Mouse (Mus musculus) spleen, adult 2 months (tissue): Measurements from ENCODE around the gene Slc6a6. TPM values are rescaled to one million over a fixed set of nuclear protein-coding genes. Genes with fewer than 3 reads are reported as not detected.

Source experiments
- DNase-seq, 2 experiments: peaks; one replicate each; pipeline versions ENCODE4 v3.0.0 to v3.0.0-alpha.2; 2012 to 2021; ENCODE audit warnings: low spot score in 2 of 2, low read depth in 1 of 2
- H3K27ac ChIP-seq: fragments of 200-500 bp; 2 replicates; pipeline ENCODE4 v1.5.1; 2012; ENCODE audit warnings: low read length, inconsistent platforms; ENCODE audit not compliant: insufficient read depth
- H3K27me3 ChIP-seq: fragments of 200-500 bp; 2 replicates; pipeline ENCODE4 v1.6.1; 2012; ENCODE audit warnings: mild to moderate bottlenecking, moderate library complexity, low read length, inconsistent platforms; ENCODE audit not compliant: control insufficient read depth, insufficient read depth
- H3K36me3 ChIP-seq: fragments of 200-500 bp; 2 replicates; pipeline ENCODE4 v1.6.1; 2012; ENCODE audit warnings: mild to moderate bottlenecking, low read length, inconsistent platforms; ENCODE audit not compliant: control insufficient read depth, insufficient read depth
- H3K4me1 ChIP-seq: fragments of 200-500 bp; 2 replicates; pipeline ENCODE4 v1.6.1; 2011; ENCODE audit warnings: inconsistent platforms; ENCODE audit not compliant: control insufficient read depth, insufficient read depth, insufficient read length
- H3K4me3 ChIP-seq: fragments of 200-500 bp; 2 replicates; pipeline ENCODE4 v1.5.1; 2011; ENCODE audit warnings: mild to moderate bottlenecking, inconsistent platforms; ENCODE audit not compliant: insufficient read depth, insufficient read length; ENCODE audit errors: extremely low read depth
- CTCF ChIP-seq: fragments of 200-500 bp; IDR thresholded peaks from 2 replicates; pipeline ENCODE4 v1.5.1; 2011; ENCODE audit warnings: mild to moderate bottlenecking, inconsistent platforms; ENCODE audit not compliant: insufficient read depth, insufficient read length, insufficient replicate concordance; ENCODE audit errors: extremely low read depth
- POLR2A ChIP-seq: fragments of 200-500 bp; IDR thresholded peaks from 2 replicates; pipeline ENCODE4 v1.6.1; 2011; ENCODE audit warnings: low read depth, low read length, inconsistent platforms
- WGBS: fragments of 180-500 bp; shearing (Covaris S2); methylation state at CpG from one replicate; pipeline ENCODE4 v1.1.7; 2018; 5-methylcytosine and 5-hydroxymethylcytosine counted together
- polyA plus RNA-seq: library from polyadenylated mRNA; depleted of rRNA; stranded (reverse); fragments of >200 nt; gene quantifications from 2 replicates; pipeline ENCODE4 v1.2.3, GENCODE M21; 2012

Slc6a6 gene
- polyA plus RNA-seq, 1 experiment: 76.1 TPM

DNA sequence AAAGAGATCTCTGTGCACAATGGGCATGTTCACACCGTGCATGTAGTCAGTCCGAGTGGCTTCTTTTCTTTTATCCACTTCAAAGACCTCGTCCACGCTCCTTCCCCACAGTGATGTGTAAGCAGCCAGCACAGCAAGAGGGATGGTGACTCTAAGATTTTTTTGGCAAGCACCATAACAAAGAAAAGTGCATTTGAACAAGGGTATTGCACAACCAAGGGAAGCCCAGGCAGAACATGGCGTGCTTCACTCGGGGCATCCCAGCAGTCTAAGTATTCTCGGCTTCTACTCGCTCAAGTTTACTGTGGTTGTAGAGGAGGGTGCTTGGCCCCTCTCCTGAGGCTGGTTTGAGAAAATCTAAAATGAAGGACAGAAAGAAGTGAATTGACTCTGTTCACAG is 59.1 kb downstream of the Slc6a6 start:
- no peak for TF ChIP-seq CTCF
- TF ChIP-seq POLR2A: no peak
- H3K4me3 ChIP-seq: no peak overlapping the region
- H3K27ac ChIP-seq: no peak overlapping the region
- no peaks in the 10 kb centered on the region for H3K27me3 ChIP-seq
- H3K36me3 ChIP-seq: peaks cover 27% of the 10 kb centered on the region
- 92% methylated on average over 8 of the region's 8 CpGs for WGBS
- no peak for DNase-seq
- H3K4me1 ChIP-seq: peaks cover under 1% of the 10 kb centered on the region; the same call in 1 of the 2 replicates

DNA sequence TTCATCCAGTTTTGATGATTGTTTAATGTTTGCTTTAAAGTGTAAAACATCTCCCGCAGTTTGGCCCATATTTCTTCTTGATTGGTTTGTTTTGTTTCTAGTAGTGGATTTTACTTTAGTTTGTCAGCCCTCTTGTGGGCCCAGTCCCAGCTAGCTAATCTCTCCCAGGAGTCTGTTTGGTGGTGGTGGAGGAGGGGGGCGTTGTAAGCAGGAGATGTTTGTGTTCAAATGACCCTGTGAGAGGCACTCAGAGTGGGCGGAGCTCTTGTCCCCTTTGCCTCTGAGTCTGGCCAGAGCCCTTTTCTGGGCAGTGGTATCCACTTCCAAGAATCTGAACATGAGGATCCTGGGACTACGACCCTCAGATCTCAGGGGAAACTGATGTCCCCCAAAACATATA is 60.0 kb downstream of the Slc6a6 start:
- Histone ChIP-seq H3K27ac (no peak overlapping the region), H3K4me3 (no peak overlapping the region), H3K36me3 (peaks cover 24% of the 10 kb centered on the region), H3K27me3 (no peaks in the 10 kb centered on the region), H3K4me1 (no peaks in the 10 kb centered on the region)
- TF ChIP-seq POLR2A: no peak
- no peak for TF ChIP-seq CTCF
- no peak for DNase-seq
- WGBS: 94% methylated on average over 4 of the region's 4 CpGs

DNA sequence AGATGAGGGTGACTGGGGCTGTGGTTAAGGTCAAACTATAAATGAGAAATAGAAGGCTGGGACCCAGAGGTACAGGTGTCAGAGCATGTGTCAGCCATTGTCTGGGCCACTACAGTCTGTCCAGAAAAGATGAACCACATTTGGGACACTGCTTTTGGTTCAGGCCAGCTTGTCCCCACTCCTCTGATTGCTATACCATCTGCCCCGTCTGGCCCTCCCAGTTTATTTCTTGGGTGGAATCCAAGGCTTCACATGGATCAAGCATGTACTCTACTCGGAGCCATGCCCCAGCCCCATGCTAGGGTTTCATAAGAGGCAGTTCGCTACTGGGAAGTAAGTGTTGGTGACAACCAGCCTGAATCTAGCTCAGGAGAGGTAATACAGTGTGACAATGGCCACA is 61.4 kb downstream of the Slc6a6 start:
- TF ChIP-seq CTCF (no peak), POLR2A (no peak)
- 89% methylated on average over 3 of the region's 3 CpGs for WGBS

DNA sequence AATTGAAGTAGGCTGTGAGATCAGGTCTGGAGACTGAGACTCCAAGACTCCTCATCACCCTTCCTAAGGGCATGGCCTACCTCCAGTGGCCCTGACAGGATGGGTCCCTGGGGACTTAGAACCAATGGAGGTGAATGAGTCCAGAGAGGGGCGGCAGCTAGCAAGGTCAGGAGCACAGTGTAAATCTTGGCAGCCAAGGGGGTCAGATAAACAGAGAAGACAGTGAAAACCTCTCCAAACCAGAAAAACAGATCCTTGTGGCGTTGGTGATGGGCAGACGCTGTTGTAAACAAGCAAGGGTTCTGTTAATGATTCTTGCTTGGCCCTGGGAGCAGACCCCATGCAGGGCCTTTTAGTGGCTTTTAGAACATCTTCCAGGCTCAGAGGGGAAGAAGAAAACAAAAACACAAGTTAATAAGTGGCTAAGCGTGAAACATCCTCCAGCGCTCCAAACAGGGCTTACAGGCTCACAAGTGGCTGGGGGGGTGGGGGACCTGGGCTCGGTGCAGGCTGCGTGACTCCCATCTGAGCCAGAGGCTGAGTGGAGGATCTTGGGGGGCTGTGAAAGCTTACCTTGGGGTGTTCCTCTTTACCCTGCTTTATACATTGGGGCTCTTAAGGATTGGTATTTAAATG is 62.2 kb downstream of the Slc6a6 start:
- TF ChIP-seq POLR2A (no peak), CTCF (no peak)
- H3K4me3 ChIP-seq: no peak overlapping the region
- no peak for DNase-seq
- 96% methylated on average over 7 of the region's 7 CpGs for WGBS
- peaks cover 30% of the 10 kb centered on the region for H3K36me3 ChIP-seq
- H3K27ac ChIP-seq: no peak overlapping the region
- no peaks in the 10 kb centered on the region for H3K4me1 ChIP-seq
- H3K27me3 ChIP-seq: no peaks in the 10 kb centered on the region

More for the DNA sequence above, 61.4 kb downstream of the Slc6a6 start:
- Histone ChIP-seq H3K36me3 (peaks cover 24% of the 10 kb centered on the region), H3K27ac (no peak overlapping the region), H3K4me1 (no peaks in the 10 kb centered on the region), H3K27me3 (no peaks in the 10 kb centered on the region), H3K4me3 (no peak overlapping the region)
- no peak for DNase-seq

DNA sequence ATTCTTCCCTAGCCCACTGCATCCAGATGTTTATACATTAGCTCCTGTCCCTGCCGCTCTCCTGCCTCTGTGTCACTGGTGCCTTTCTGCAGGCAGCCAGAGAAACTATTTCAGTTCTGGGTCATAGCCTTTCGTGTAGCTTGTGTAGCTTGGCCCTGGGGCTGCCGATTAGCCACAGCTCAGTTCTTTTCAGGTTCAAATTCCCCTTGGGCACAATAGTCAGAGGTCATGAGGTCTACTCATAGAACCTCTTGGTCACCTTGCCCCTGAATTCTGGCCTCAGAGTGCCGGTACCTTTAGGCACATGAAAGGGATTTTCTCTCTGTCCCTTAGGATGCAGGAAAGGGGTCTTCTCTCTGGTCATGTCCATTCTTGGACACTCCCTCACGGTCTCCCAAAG is 62.9 kb downstream of the Slc6a6 start:
- WGBS: 96% methylated on average over 5 of the region's 5 CpGs

DNA sequence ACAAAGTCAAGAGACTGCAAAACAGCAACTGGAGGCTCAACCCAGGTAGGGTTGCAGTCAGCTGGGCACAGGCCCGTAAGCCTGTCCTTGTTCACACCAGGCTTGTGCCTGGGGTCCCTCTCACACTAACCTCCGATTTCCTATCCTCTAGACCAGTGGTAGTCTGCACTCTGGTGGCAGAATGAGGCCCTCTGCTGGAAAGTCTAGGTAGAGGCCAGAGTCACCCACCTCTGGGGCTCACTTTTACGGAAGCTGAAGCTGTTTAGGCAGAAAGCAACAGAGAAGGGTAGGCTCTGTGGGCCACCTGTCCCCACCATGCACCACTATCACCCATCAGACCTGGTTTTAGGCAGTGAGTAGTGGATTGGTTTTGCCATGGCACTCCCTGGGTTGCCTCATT is 67.1 kb downstream of the Slc6a6 start:
- no peak overlapping the region for H3K4me3 ChIP-seq
- H3K27me3 ChIP-seq: no peaks in the 10 kb centered on the region
- TF ChIP-seq CTCF (no peak), POLR2A (no peak)
- no peak for DNase-seq
- WGBS: 92% methylated on average over 3 of the region's 3 CpGs
- no peak overlapping the region for H3K27ac ChIP-seq
- H3K4me1 ChIP-seq: no peaks in the 10 kb centered on the region
- peaks cover 43% of the 10 kb centered on the region for H3K36me3 ChIP-seq

More for the DNA sequence above, 62.9 kb downstream of the Slc6a6 start:
- H3K4me1 ChIP-seq: no peaks in the 10 kb centered on the region
- H3K27me3 ChIP-seq: no peaks in the 10 kb centered on the region
- no peak overlapping the region for H3K27ac ChIP-seq
- no peak for TF ChIP-seq CTCF
- TF ChIP-seq POLR2A: no peak
- H3K4me3 ChIP-seq: no peak overlapping the region
- no peak for DNase-seq
- H3K36me3 ChIP-seq: peaks cover 34% of the 10 kb centered on the region

DNA sequence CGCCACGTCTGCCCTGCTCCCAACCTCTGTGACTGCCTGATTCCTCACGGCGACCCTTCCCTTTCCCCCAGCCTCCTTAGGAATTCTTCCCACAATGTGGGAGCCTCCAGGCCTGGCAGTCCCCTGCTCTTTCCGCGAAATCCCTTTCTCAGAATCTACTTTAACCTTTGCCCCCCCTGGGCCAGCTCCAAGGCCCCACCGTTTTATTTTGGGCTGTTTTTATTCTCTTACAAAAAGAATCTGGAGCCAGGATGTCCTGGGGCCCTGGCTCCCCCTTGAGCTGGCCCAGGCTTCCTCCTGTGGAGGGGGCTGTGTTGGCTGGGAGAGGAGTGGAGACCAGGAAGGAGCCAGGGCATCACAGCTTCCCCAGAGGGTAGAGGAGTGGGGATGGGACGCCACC is 69.0 kb downstream of the Slc6a6 start:
- Histone ChIP-seq H3K4me3 (no peak overlapping the region), H3K4me1 (no peaks in the 10 kb centered on the region), H3K27me3 (no peaks in the 10 kb centered on the region), H3K27ac (no peak overlapping the region), H3K36me3 (peaks cover 51% of the 10 kb centered on the region)
- WGBS: 85% methylated on average over 8 of the region's 8 CpGs
- no peak for TF ChIP-seq CTCF
- no peak for TF ChIP-seq POLR2A
- DNase-seq: no peak

DNA sequence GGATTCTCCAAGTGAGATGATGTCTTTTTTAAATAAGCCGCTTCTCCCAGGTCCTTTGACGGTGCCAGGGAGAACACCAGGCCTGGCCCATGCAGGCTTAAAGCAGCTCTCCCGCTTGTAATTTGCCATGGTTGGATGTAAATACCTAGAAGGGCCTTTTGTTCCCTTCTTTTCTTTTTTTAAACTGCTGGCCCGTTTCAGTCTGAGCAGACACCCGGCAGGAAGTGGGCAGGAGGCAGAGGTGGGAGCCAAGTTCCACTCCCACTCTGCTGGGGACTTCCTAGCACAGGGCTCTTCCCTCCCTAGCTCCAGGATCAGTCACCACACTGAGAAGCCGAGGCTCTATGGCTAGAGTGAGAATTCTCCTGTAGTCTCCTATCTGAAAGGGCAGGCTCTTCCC is 70.2 kb downstream of the Slc6a6 start:
- Histone ChIP-seq H3K4me3 (no peak overlapping the region), H3K27me3 (no peaks in the 10 kb centered on the region), H3K36me3 (peaks cover 52% of the 10 kb centered on the region), H3K27ac (no peak overlapping the region), H3K4me1 (no peaks in the 10 kb centered on the region)
- no peak for TF ChIP-seq CTCF
- no peak for TF ChIP-seq POLR2A
- WGBS: 62% methylated on average over 6 of the region's 6 CpGs
- DNase-seq: no peak
